Mouse (Mus musculus): Measurements from ENCODE around the gene Jazf1.

Gene Jazf1

DNA sequence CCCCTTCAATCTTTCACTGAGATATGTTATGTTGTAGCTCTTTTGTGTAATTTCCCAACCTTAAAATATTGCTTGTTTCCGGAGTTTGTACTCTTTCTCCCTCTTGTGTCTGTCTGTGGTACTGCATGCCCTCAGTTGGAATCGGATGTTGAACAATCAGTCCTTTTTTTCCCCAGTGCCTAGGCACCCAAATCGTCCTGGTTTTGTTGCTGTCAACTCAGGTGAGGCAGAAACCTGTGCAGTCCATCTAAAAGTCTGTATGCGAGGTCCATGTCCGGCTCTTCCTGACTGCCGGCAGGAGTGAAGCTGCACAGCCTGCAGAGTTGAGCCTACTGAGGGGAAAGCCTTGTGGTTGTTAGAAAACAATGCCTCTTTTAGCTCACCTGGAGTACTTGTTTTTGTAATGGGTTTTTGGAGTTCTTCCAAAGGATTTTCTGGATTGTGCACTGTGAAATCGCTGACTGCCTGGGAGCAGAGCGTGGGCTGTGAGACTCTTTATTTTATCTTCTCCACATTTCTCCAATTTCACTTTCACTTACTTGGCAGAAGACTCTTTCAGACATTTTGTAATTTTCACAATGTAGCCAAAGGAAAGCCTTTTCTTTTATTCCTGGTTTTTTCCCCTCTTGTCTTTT is 343.5 kb downstream of the Jazf1 start:
- no peak for TF ChIP-seq GATA4 (IDR thresholded peaks at IDR 0.05; ENCODE audit: insufficient replicate concordance, low read length)
